Mouse (Mus musculus): Measurements from ENCODE around the gene Cenpx.

Gene Cenpx

DNA sequence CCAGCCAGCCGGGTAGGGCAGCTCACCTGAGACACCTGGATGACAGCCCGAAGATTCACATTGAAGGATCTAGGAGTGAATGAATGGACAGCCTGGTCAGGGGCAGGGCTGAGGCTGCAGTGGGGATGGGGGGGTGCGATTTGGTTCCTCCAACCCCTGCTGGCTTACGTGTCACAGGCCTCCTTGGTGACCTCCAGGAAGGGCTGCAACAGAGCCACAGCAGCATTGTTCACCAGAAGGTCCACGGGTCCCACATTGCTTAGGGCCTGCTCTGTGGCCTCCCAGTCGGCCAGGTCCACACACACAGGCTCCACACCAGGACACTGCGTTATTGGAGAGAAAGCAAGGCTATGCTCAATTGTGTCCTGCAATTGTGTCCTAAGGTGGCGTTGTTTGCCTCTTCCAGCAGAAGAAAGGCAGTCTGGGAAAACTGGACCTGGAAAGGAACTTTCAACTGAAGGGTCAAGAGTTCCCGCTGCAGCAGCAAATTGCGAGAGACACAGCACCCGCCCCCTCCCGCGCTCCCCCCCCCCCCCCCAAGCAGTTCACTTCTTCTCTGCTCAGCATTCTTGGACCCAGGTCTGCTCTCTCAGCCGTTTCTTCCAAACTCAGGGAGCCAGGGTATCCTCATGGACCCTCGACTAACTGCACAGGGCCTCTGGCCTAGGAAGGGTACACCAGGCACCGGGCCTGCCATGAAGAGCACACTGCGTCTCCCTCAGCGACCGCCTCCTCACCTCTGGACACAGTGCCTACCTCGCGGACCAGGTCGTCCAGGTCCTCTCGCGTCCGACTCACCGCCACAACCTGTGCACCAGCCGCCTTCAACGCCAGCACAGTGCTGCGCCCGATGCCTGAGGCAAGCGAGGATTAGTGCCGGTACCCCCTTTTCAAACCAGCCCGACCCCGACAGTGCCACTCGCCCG is 13.0 kb upstream of the Cenpx start:
- DNase-seq (ENCODE audit: low read depth, low spot score) = peak; percentile 30

DNA sequence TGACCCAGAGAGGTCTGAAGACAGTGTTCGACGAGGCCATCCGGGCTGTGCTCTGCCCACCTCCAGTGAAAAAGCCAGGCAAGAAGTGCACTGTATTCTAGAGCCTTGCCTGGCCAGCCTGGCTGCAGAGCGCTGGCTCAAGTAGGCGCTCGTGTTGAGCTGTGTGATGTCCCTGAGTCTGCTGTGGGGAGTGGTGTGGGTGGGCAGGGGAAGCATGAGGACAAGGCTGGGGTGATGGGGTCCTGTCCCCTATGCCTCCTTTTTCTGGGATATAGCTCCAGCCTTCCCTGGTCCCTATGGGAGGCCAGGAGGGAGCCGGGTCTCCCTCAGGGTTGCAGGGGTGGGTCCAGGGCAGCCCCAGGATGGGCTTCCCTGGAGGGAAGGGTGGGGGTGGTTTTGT is 10.0 kb upstream of the Cenpx start:
- DNase-seq (ENCODE audit: low read depth, low spot score) = no peak

DNA sequence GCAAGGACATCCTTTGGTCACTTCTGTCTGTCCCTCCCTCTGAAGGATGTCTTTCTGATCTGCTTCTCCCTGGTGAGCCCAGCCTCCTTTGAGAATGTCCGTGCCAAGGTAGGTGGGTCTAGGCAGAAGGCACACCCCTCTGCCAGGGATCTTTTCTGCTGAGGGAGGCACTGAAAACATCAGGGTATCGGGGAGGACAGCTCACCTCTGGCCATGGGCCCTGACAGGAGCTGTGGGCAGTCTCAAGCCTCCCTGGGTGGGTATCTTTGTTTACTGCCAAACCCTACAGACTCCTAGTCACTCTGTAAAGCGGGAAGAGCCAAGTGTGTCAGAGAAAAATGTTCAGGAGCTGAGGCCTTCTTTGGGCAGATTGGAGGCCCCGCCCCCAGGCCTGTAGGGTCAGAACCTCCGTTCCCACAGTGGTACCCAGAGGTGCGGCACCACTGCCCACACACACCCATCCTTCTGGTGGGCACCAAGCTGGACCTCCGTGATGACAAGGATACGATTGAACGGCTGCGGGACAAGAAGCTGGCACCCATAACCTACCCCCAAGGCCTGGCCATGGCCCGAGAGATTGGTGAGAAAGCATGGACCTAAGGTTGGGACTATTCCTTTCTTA is 9.3 kb upstream of the Cenpx start:
- DNase-seq (ENCODE audit: low read depth, low spot score) = no peak

DNA sequence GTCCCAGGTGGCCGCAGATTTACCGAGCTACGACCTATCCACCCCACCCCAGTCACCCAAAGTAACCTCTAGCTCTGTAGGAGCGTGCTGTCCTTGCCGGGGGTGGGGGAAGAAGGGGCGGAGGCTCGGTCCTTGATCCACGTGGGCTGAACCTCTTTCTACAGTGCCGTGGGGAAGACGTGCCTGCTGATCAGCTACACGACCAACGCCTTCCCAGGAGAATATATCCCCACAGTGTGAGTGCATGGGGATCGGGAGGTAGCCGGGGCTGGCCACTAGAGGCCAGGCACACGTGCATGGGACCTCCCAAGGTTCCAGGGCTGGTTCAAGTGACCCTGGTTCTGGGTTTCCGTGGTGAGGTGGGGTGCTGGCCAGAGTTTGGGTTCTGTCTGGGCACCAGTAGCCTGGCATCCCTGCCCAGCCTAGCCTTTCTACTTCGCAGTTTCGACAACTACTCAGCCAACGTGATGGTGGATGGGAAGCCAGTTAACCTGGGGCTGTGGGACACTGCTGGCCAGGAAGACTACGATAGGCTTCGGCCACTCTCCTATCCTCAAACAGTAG is 8.6 kb upstream of the Cenpx start:
- no peak for DNase-seq (ENCODE audit: low read depth, low spot score)

DNA sequence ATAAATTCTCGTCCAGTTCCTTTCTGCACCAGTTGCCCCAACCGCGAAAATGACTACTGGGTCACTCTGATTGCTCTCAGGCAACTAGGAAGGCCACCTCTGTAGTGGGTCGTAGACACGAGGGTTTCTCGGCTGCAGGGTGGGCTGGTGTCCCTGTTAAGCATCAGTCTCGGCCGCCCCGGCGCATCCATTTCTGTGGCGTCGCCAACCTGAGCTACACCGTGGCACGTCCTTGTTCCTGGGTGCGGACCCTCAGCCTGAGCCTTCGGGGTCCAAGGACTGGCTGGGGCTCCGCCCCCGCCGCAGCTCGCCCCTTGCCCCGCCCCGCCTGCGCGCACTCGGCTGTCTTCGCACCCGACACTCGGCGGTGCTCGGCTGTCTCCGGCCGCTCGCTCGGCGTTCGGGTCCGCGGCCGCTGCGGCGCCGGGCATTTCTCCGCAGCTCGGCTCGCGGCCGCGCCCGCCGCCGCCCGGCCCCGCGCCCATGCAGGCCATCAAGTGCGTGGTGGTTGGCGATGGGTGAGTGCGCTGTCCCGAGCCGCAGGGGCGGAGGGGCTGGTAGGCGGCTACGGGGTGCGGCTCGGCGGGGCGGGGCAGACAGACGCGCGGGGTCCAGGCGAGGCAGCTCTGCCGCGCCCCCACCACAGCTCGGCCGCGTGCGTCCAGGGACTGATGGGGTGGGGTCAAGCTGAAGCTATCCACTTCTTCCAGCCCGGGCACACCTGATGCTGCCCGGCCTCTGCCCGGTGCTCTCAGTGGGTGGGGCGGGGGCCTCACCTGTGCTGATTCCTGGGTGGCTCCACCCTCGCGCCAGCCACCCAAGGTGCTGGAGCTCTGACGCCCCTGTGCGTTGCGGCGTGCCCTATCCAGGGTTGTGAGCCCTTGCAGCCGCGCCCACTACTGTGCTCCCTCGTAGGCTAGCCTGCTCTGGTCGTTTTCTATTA is 7.9 kb upstream of the Cenpx start, which contains the start of gene Rac3:
Gene Rac3, plus strand, starts transcription at position 347 of the 943 bp plus-strand sequence.
- DNase-seq (ENCODE audit: low read depth, low spot score) = no peak

DNA sequence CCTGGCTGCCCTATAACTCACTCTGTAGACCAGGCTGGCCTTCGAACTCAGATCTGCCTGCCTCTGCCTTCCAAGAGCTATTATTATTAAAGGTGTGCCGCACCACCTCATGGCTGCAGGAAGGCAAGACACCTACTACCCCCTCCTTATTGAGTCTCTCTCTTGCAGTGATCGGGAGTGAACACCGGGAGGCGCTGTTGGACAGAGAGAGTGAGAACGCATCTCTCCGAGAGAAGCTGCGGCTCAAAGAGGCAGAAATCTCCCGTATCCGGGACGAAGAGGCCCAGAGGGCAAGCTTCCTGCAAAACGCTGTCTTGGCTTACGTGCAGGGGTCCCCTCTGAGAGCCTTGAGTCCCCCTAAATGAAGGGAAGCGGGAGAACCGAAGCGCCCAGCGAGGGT is 6.9 kb upstream of the Cenpx start:
- peak; percentile 50 for DNase-seq (ENCODE audit: low read depth, low spot score)

DNA sequence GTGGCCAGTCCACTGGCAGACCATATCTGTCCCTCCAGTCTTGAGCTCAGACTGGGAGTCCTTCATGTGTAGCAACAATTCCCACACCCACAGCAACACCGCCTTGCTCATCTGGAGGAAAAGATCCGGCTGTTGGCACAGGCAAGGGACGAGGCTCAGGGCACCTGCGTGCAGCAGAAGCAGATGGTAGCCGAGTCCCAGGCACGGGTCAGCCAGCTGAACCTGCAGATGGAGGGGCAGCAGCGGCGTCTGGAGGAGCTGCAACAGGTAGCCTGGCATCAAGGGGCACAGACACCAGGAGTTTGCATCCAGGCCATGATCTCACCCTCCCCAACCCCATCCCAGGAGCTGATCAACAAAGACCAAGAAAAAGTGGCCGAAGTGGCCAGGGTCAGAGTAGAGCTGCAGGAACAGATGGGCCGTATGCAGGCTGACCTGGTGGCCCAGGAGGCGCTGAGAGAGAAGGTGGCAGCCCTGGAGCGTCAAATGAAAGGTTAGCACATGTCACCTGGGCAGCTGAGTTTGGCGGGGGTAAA is 6.4 kb upstream of the Cenpx start:
- DNase-seq (ENCODE audit: low read depth, low spot score) = no peak

DNA sequence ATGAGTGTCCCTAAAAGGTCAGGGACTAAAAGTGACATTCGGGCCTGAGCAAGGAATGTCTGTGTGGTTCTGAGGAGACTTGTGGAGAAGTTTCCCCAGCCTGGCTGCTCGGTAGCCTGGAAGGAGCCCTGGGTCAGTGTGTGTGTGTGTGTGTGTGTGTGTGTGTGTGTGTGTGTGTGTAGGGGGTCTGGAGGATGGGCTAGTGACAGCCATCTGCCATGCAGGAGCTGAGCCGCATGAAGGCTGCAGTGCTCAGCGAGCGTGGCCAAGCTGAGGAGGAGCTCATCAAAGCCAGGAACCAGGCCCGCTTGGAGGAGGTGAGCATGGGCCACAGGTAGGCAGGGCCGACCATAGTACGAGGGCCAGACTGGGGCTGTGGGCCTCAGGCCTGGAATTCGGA is 5.7 kb upstream of the Cenpx start:
- no peak for DNase-seq (ENCODE audit: low read depth, low spot score)

DNA sequence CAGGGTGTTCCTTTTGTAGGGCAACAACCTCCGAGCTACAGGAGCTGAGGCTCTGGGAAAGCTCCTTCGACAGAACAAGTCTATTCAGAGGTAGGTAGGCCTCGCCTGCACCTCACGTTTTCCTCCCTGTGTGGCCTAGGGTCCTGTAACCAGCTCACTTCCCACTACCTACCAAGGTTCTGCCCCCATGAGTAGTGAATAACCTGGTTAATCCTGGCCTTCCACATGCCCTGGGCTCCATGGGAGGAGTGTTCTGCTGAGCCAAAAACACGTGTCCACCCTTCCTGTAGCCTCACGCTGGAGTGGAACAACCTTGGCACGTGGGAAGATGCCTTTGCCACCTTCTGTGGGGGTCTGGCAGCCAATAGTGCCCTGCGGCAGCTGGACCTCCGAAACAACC is 1.6 kb upstream of the Cenpx start:
- no peak for DNase-seq (ENCODE audit: low read depth, low spot score)

DNA sequence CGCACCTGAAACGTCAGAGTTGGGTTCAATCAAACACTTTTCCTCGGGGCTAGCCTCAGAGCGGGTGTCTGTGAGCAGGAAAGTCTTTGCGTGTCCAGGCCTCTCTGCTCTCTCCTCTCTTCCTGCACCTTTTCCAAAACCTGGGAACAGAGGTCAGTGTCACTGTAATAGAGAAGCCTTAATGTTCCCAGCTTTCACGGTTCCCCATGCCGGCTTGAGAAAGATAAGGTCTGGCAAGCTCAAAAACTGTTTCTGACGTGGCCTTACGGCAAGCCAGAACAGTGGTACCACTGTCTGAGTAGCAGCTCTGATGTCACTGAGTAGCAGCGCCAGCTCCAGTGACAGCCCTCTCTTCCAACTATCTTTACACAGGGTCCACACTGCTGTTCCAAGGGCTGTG is 1.0 kb upstream of the Cenpx start:
- no peak for DNase-seq (ENCODE audit: low read depth, low spot score)

DNA sequence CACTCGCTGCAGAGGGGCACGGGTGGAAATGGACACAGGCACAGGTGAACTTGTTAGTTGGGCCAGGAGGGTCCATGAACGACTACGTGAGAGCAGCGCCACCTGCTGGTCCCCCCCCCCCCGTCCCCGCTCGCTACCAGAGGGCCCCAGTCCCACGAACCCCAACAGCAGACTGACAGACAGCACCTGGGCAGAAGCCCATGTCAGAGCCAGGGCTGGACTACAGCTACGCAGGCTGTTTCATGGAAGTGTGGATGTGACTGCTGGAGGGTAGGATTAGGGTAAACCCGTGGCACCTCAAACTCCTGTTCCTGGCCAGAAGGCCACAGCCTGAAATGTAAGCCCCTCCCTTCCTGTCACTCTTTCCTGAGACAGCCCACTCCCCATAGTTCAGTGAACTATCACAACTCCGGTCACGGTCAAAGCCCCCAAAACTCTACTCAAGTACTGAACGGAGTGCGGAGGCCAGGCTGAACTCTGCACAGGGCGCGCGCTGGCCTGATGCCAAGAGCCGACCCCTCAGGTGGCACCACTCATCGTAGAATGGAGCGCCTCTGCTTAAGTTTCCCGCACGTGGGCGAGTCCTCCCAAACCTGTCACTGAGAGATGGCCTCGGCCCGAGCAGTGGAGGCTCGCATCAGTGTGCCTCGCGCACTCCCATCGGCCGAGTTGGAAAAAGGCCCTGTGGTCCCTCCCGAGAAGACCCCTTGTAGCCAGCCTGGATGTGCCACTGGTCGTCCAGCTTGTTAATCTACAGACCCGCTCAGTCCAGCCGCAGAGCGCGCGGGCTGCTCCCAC is 568 bp downstream of the Cenpx start:
- peak; percentile 78 for DNase-seq (ENCODE audit: low read depth, low spot score)

DNA sequence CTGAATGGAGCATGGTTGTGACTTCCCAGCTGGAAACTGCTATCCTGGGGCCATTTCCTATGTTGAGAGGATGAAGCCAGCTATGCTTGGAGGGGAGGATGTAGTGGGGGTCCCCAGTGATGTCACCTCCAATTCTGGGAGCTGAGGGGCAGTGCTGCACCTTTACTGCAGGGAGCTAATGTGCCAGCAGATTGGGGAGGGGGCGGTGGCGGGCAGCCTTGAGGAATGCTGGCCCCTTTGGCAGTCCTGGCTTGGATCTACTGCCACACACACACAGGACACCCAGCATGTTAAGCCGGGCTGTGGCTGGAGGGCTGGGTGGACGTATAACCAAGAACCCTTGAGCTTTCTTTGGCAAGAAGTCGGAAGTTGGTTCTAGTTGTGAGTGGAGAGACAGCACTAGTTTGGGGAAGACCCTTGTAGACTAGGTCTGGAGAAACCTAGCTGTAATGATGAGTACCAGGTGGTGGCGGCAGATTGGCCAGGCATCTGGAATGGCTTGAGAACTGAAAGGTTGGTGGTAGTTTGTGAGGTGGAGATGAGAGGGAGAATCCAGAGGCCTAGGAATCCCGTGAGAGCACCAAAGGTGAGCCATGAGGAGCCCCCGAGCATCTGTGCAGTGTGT is 1.4 kb downstream of the Cenpx start:
- no peak for DNase-seq (ENCODE audit: low read depth, low spot score)

DNA sequence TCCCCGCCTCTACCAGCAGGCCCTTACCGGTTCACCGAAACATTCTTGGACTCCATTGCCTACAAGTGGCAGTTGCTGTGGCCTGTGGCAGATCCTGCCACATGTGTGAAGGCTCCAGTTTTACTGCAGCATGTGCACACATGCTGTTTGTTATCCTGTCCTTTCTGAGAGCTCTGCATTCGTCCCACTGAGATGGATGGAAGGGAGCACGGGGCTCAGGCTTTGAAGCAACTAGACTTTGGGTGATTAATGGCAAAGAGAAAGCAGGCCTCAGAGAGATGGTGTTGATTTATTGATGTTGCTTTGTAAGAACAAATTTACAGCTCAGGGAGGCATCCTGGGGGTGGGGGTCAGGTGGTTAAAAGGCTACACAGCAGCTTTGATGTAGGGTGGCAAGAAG is 2.9 kb downstream of the Cenpx start:
- DNase-seq (ENCODE audit: low read depth, low spot score) = no peak

DNA sequence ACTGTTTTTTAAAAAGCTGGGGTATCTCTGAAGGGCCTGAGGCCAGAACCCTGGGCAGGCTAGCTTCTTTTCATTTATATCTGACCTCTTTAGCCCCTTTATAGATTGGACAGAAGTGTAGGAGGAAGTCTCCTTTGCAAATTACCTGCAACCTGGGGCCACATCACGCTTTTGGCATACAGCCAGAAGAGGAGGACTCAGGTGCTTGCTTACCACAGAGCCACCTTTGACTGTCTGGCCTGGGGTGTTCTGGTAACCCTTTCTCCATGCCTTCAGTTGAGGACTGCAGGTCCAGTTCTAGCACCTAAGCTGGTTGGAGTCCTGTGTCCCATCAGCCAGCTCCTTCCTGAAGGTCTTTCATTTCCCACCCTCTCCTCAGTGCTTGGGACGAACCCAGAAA is 4.0 kb downstream of the Cenpx start:
- no peak for DNase-seq (ENCODE audit: low read depth, low spot score)

DNA sequence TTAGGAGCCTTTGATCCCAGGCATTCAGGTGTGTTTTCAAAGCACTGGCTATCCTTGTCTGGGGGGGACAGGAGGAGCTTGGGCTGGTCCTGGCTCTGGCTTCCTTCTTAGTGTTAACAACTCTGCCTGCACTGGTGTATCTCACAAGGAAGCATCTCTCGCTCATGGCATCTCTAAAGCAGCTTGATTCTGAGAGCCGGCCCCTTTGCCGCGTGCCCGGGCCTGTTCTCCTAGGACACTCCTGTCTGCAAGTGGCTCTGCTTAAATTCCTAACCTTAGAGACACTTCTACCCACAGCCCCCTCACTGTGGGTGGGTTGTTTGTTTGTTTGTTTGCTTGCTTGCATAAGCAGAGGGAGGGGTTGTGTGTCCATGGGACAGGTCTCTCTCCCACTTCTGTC is 5.6 kb downstream of the Cenpx start:
- no peak for DNase-seq (ENCODE audit: low read depth, low spot score)

DNA sequence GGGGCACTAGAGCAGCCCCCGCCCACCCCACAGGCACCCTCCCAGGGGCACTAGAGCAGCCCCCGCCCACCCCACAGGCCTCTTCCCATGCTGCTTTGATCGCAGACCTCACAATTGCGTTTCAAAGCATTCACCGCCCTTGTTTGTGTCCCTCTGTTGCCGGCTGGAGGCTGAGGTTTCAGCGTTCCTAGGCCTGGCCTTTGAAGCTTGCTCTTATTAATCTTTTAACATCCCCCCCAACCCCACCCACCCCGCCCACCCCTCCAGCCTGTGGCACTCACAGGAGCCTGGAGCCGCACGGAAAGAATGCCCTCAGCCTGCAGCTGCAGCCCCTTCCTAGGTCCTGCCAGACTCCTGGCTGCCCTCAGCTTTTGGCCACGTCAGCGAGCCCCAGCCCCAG is 6.3 kb downstream of the Cenpx start:
- no peak for DNase-seq (ENCODE audit: low read depth, low spot score)

DNA sequence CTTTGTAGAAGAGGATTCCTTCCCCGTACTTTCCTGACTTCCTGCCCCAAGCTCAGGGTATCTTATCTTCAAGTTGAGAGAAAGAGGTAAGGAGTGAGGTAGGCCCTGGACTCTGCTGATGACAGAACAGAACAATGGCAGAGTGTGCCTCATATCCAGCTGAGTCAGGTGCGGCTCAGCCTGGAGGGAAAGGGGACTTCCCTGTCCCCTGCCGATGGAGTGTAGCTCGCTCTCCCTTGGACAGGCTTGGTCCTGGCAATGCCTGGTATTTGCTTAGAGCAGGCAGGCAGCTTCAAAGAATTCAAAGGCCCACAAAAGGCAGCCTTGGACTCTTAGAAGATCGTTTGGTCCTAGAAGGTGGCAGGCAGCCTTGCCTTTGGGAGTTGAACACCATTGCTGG is 7.4 kb downstream of the Cenpx start:
- DNase-seq (ENCODE audit: low read depth, low spot score) = no peak

DNA sequence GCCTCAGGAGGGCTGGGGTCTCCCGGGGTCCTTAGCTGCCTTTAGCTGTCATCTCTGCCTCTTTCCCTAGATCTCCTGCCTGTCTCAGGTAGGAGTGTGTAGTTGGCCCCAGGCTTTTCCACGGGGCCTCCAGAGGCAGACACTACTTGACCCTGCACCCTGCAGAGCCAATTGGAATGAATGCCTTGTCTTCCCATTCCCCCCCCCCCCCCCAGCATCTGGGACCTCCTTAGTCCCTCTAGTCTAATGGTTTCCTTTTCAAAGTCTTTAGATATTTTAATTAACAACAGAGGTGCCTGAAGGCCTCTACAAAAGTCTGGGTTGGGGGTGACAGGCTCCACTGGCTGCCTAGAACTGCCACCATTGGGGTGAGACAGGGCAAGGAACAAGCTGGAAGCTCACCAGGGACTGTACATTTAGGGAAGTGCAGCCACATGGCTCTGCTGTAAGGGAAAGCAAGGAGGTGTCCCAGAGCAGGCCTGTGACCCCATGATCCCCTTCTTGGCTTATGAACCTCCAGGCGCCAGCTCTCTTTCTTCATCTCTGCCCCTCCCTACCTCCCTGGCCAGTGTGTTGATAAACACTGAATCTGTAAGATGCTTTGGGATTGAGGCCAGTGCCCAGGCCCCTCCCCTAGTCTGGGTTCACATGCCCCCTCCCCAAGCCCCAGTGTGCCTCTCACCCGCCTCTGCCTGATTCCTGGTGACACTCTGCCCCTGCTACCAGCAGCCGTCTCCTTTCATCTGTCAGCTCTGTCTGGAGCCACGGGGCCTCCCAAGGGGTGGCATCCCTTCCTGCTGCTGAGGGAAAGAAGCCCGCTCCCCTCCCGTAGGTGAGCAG is 8.8 kb downstream of the Cenpx start:
- DNase-seq (ENCODE audit: low read depth, low spot score) = no peak

Measured in 3T3-L1 (cell line).